Mouse (Mus musculus) embryonic facial prominence, embryonic 10.5 days (tissue): ENCODE results near the gene Rhbdd1. TPM values are rescaled to one million over a fixed set of nuclear protein-coding genes. Genes with fewer than 3 reads are reported as not detected.

ENCODE experiments used
- DNase-seq: peaks from one replicate; pipeline ENCODE4 v3.0.0-alpha.2; 2017; ENCODE audit warnings: low spot score
- H3K27ac ChIP-seq: fragments of 300-500 bp; sonication (generic); replicated peaks from 2 replicates; pipeline ENCODE4 v1.5.1; 2016; ENCODE audit warnings: mild to moderate bottlenecking
- H3K27me3 ChIP-seq: fragments of 300-500 bp; sonication (generic); replicated peaks from 2 replicates; pipeline ENCODE4 v1.6.1; 2016; ENCODE audit warnings: low read depth, mild to moderate bottlenecking; ENCODE audit not compliant: poor library complexity, severe bottlenecking
- H3K36me3 ChIP-seq: fragments of 300-500 bp; sonication (generic); replicated peaks from 2 replicates; pipeline ENCODE4 v1.6.1; 2016; ENCODE audit warnings: mild to moderate bottlenecking, moderate library complexity
- H3K4me1 ChIP-seq: fragments of 300-500 bp; sonication (generic); 2 replicates; pipeline ENCODE4 v1.6.1; 2016
- H3K4me3 ChIP-seq: fragments of 300-500 bp; sonication (generic); 2 replicates; pipeline ENCODE4 v1.5.1; 2016; ENCODE audit warnings: mild to moderate bottlenecking, moderate library complexity
- H3K9me3 ChIP-seq: fragments of 300-500 bp; sonication (generic); 2 replicates; pipeline ENCODE4 v1.6.1; 2016; ENCODE audit warnings: mild to moderate bottlenecking
- WGBS: fragments of 180-500 bp; shearing (Covaris S2); methylation state at CpG from one replicate; pipeline ENCODE4 v1.1.7; 2016; 5-methylcytosine and 5-hydroxymethylcytosine counted together
- polyA plus RNA-seq: library from polyadenylated mRNA; unstranded; fragments of >200 nt; fragmentation: Nextera tagmentation; extraction: Ambion mirVana; gene quantifications from 2 replicates; pipeline ENCODE4 v1.2.1, GENCODE M21; 2016

The Rhbdd1 gene
- polyA plus RNA-seq, 1 experiment from 2014 or later: 10.1 TPM

DNA sequence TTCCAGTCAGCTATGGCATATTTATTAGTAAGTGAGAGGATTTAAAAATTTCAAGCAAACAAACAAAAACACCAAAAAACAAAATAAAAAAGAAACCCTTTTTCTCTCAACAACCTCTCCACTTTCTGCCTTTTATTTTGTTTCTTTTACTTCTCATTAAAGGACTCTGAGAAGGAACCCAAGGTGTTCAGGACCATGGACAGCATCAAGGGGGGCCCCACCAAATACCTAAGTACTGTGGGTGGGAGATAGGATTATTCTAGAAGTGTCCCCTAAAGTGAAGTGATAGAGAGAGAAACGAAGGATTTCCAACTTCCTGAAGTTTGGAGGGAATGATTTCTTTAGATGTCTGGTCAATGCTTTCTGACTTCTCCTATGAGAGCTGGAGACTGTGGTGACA is 17.7 kb upstream of the Rhbdd1 start:
- 40% methylated on average over 1 of the region's 1 CpGs for WGBS
- no peaks in the 10 kb centered on the region for H3K9me3 ChIP-seq
- H3K4me3 ChIP-seq: no peak overlapping the region
- no peak overlapping the region for H3K27ac ChIP-seq
- no peaks in the 10 kb centered on the region for H3K27me3 ChIP-seq
- H3K4me1 ChIP-seq: no peaks in the 10 kb centered on the region
- DNase-seq: no peak
- no peaks in the 10 kb centered on the region for H3K36me3 ChIP-seq

DNA sequence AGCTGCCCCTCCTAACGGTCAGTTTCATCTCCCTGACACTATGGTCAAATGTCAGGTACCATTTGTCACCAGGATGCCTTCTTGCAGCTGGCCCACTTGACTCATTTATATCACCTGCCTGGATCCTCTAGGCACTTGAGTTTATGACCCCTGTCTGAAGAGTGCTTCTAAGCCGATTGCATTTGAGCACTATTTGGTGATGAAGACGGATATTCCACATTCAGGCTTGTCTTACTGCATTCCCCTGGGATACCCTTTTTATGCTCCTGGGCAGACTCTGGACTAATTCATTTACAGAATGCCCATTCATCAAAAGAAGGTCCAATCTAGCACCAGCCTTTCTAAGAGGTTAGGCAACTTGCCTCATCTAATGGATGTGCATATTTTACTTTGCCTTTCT is 11.8 kb upstream of the Rhbdd1 start:
- 87% methylated on average over 3 of the region's 3 CpGs for WGBS
- Histone ChIP-seq H3K4me3 (no peak overlapping the region), H3K27me3 (no peaks in the 10 kb centered on the region), H3K9me3 (no peaks in the 10 kb centered on the region), H3K4me1 (no peaks in the 10 kb centered on the region), H3K36me3 (no peaks in the 10 kb centered on the region), H3K27ac (no peak overlapping the region)
- DNase-seq: no peak

DNA sequence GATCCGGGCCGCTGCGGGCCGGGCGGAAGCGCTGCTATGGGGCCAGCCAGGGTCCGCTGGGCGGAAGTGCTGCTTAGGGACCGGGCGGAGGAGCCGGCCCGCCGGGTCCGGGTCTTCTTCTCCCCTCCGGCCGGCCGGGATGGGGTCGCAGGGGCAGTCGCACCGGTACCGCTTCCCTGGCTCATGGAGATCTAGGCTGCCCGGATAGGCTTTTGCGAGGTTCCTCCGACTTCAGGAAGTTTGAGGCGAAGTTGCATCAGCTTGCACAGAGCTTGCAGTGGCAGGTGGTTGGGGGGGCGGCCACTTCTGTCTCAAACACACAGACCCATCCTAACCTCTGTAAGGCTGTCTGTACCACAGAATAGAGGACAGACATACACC is 484 bp downstream of the Rhbdd1 start:
- DNase-seq: no peak
- no peaks in the 10 kb centered on the region for H3K27me3 ChIP-seq
- peak overlapping the region; percentile 98 for H3K27ac ChIP-seq
- 0% methylated on average over 26 of the region's 26 CpGs for WGBS
- no peaks in the 10 kb centered on the region for H3K9me3 ChIP-seq
- H3K36me3 ChIP-seq: no peaks in the 10 kb centered on the region
- H3K4me3 ChIP-seq: peak overlapping the region; percentile 89
- H3K4me1 ChIP-seq: peaks cover 29% of the 10 kb centered on the region

GRCm38 (mm10) chr1:82320456-82320855 is 4.2 kb downstream of the Rhbdd1 start:
- no peak for DNase-seq
- Histone ChIP-seq H3K27me3 (no peaks in the 10 kb centered on the region), H3K9me3 (no peaks in the 10 kb centered on the region), H3K27ac (no peak overlapping the region), H3K36me3 (no peaks in the 10 kb centered on the region), H3K4me1 (peaks cover 40% of the 10 kb centered on the region), H3K4me3 (no peak overlapping the region)
- WGBS: 78% methylated on average over 6 of the region's 6 CpGs

DNA sequence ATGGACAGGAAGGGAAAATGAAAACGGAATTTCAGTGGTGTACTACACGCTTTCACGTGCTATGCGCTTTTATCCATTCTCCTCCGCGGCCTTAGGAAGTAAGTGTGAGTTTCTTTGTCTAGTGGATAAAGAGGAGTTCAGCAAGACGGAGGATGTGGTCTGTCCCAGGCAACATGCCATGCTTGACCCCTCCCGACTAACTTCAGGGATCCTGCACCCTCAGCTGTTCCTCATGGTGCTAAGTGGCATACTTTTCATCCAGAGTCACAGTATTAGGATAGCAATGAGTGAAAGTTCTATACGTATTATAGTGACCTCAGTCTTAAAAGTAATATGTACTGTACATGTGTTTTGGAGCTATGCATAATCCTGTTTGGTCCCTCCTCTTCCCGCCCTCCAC is 4.6 kb downstream of the Rhbdd1 start:
- Histone ChIP-seq H3K4me1 (peaks cover 39% of the 10 kb centered on the region), H3K4me3 (no peak overlapping the region), H3K36me3 (no peaks in the 10 kb centered on the region), H3K27ac (no peak overlapping the region), H3K27me3 (no peaks in the 10 kb centered on the region), H3K9me3 (no peaks in the 10 kb centered on the region)
- DNase-seq: no peak
- 88% methylated on average over 10 of the region's 10 CpGs for WGBS

DNA sequence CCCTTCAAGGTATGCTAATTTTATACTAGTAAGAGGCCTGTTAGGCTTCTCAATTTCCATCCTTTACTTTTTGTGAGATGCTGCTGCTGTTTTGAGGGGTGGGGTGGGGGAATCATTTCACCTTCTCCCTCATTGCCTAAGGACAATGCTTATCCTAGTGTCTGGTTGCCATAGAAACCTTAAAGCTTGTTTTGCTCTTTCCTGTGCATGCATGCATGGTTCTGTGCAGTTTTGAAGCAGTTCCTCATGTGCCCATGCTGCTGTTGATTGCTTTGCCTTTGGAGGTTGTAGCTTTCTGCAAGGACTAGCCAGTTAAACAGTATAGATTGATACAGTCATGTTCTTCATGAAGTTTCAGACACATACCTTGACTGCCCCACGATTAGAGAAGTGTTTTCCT is 5.2 kb downstream of the Rhbdd1 start:
- Histone ChIP-seq H3K4me1 (peaks cover 35% of the 10 kb centered on the region), H3K4me3 (no peak overlapping the region), H3K27me3 (no peaks in the 10 kb centered on the region), H3K27ac (no peak overlapping the region), H3K36me3 (no peaks in the 10 kb centered on the region), H3K9me3 (no peaks in the 10 kb centered on the region)
- 90% methylated on average over 1 of the region's 1 CpGs for WGBS
- no peak for DNase-seq

GRCm38 (mm10) chr1:82324131-82324785 is 8.0 kb downstream of the Rhbdd1 start:
- DNase-seq: no peak
- Histone ChIP-seq H3K36me3 (no peaks in the 10 kb centered on the region), H3K27ac (0 out of 2 replicates have a peak overlapping the region, but pooled peaks have one; percentile 19), H3K4me3 (no peak overlapping the region), H3K4me1 (peaks cover 26% of the 10 kb centered on the region), H3K27me3 (no peaks in the 10 kb centered on the region), H3K9me3 (no peaks in the 10 kb centered on the region)
- WGBS: 41% methylated on average over 4 of the region's 4 CpGs

DNA sequence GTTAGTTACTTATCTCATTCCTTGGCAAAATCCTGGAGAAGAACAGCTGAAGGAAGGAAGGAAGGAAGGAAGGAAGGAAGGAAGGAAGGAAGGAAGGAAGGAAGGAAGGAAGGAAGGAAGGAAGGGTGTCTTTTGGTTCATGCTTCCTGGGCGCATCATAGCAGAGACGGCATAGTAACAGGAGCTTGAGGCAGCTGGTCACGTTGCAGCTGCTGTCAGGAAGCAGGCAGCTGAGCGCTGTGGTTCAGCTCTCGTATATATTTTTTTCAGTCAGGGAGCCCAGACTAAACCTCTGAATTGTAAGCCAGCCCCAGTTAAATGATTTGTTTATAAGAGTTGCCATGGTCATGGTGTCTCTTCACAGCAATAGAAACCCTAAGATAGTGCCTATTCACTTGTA is 9.9 kb downstream of the Rhbdd1 start:
- no peak for DNase-seq
- WGBS: 87% methylated on average over 5 of the region's 5 CpGs
- no peak overlapping the region for H3K4me3 ChIP-seq
- no peaks in the 10 kb centered on the region for H3K36me3 ChIP-seq
- no peaks in the 10 kb centered on the region for H3K27me3 ChIP-seq
- no peak overlapping the region for H3K27ac ChIP-seq
- no peaks in the 10 kb centered on the region for H3K9me3 ChIP-seq
- peaks cover 17% of the 10 kb centered on the region for H3K4me1 ChIP-seq

- H3K9me3 ChIP-seq: no peaks in the 10 kb centered on the region
- H3K36me3 ChIP-seq: no peaks in the 10 kb centered on the region
- no peak for DNase-seq
- H3K27ac ChIP-seq: no peak overlapping the region
- H3K4me3 ChIP-seq: no peak overlapping the region
- peaks cover 11% of the 10 kb centered on the region for H3K4me1 ChIP-seq
- H3K27me3 ChIP-seq: no peaks in the 10 kb centered on the region
- WGBS: 93% methylated on average over 7 of the region's 7 CpGs
These were observed 12.0 kb downstream of the Rhbdd1 start for GRCm38 (mm10) chr1:82328033-82328775.

- H3K4me1 ChIP-seq: peaks cover 3% of the 10 kb centered on the region
- WGBS: 74% methylated on average over 4 of the region's 4 CpGs
- H3K27ac ChIP-seq: no peak overlapping the region
- no peak for DNase-seq
- H3K9me3 ChIP-seq: no peaks in the 10 kb centered on the region
- no peak overlapping the region for H3K4me3 ChIP-seq
- H3K27me3 ChIP-seq: no peaks in the 10 kb centered on the region
- 0 out of 2 replicates have a peak, but pooled peaks cover 2% of the 10 kb centered on the region for H3K36me3 ChIP-seq
These were observed 13.1 kb downstream of the Rhbdd1 start for GRCm38 (mm10) chr1:82329237-82329953.

DNA sequence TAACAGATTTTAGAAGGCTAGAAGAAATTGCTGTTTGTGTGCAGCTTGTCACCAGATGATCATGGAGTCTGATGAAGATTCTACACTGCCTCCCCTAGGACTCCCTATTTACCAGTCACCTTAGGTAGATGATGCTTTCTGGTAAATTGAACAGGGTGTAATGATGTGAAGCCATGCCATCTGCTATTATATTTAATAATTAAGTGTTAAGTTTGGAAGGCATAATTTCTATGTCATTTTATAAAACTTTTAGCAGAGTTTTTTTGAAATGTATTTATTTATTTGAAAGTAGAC is 13.6 kb downstream of the Rhbdd1 start:
- Histone ChIP-seq H3K27me3 (no peaks in the 10 kb centered on the region), H3K9me3 (no peaks in the 10 kb centered on the region), H3K4me1 (no peaks in the 10 kb centered on the region), H3K36me3 (0 out of 2 replicates have a peak, but pooled peaks cover 2% of the 10 kb centered on the region), H3K27ac (no peak overlapping the region), H3K4me3 (no peak overlapping the region)
- DNase-seq: no peak

- WGBS: 88% methylated on average over 3 of the region's 3 CpGs
- Histone ChIP-seq H3K4me3 (no peak overlapping the region), H3K27ac (no peak overlapping the region), H3K36me3 (0 out of 2 replicates have a peak, but pooled peaks cover 2% of the 10 kb centered on the region), H3K9me3 (no peaks in the 10 kb centered on the region), H3K4me1 (no peaks in the 10 kb centered on the region), H3K27me3 (no peaks in the 10 kb centered on the region)
- no peak for DNase-seq
These were observed 18.3 kb downstream of the Rhbdd1 start for GRCm38 (mm10) chr1:82334506-82334905.

- DNase-seq: no peak
- Histone ChIP-seq H3K4me1 (no peaks in the 10 kb centered on the region), H3K9me3 (no peaks in the 10 kb centered on the region), H3K27me3 (no peaks in the 10 kb centered on the region), H3K27ac (no peak overlapping the region), H3K4me3 (no peak overlapping the region), H3K36me3 (no peaks in the 10 kb centered on the region)
- WGBS: 89% methylated on average over 2 of the region's 2 CpGs
These were observed 36.8 kb downstream of the Rhbdd1 start for GRCm38 (mm10) chr1:82353089-82353488.
